Mouse (Mus musculus): ENCODE measurements at regions not wholly inside any gene's neighbourhood (a gene's known extent, or its start where the extent isn't known, plus 50 kb on each side); places are given as distances from the start of the nearest gene placed in this dataset.

GRCm38 (mm10) chr3:140184899-140185525 lies 979.5 kb downstream of the Stpg2 start:
- TF ChIP-seq BHLHE40 (IDR thresholded peaks at IDR 0.05; ENCODE audit: borderline replicate concordance, low read depth, low read length) = no peak
- no peak for TF ChIP-seq POLR2AphosphoS5 (IDR thresholded peaks at IDR 0.05; ENCODE audit: borderline replicate concordance, low read depth, low read length)
- TF ChIP-seq TCF12 (IDR thresholded peaks at IDR 0.05; ENCODE audit: low read depth, low read length) = no peak
- TF ChIP-seq MYB (IDR thresholded peaks at IDR 0.05; ENCODE audit: low read depth, low read length) = no peak
- H3K79me2 ChIP-seq (ENCODE audit: control insufficient read depth, insufficient read depth, low read length, poor library complexity) = no peaks in the 10 kb centered on the region
- no peak overlapping the region for H3K27ac ChIP-seq (ENCODE audit: control insufficient read depth, low read depth, low read length)
- H3K4me3 ChIP-seq (ENCODE audit: control insufficient read depth in 1 of 2, insufficient read depth in 1 of 2, low read depth in 2 of 2, low read length in 2 of 2) = no peak overlapping the region
- no peak overlapping the region for H3K9ac ChIP-seq (ENCODE audit: control insufficient read depth, low read depth, low read length, poor library complexity, severe bottlenecking)
- H3K9me3 ChIP-seq (replicated peaks; ENCODE audit: insufficient read depth, low read length) = no peaks in the 10 kb centered on the region
- H3K36me3 ChIP-seq (ENCODE audit: control insufficient read depth in 1 of 2, insufficient read depth in 2 of 2, low read length in 2 of 2) = no peaks in the 10 kb centered on the region
- H3K4me1 ChIP-seq (ENCODE audit: control insufficient read depth in 1 of 2, insufficient read depth in 2 of 2, low read length in 2 of 2) = no peaks in the 10 kb centered on the region
- DNase-seq (ENCODE audit: low read depth, low spot score) = no peak
- H3K27me3 ChIP-seq (ENCODE audit: control insufficient read depth in 1 of 2, insufficient read depth in 2 of 2, low read length in 2 of 2) = no peaks in the 10 kb centered on the region

- Histone ChIP-seq H3K9ac (ENCODE audit: control insufficient read depth, low read depth, low read length, poor library complexity, severe bottlenecking) (no peak overlapping the region), H3K27me3 (ENCODE audit: control insufficient read depth in 1 of 2, insufficient read depth in 2 of 2, low read length in 2 of 2) (no peaks in the 10 kb centered on the region), H3K9me3 (replicated peaks; ENCODE audit: insufficient read depth, low read length) (no peaks in the 10 kb centered on the region), H3K79me2 (ENCODE audit: control insufficient read depth, insufficient read depth, low read length, poor library complexity) (no peaks in the 10 kb centered on the region), H3K4me3 (ENCODE audit: control insufficient read depth in 1 of 2, insufficient read depth in 1 of 2, low read depth in 2 of 2, low read length in 2 of 2) (no peak overlapping the region), H3K4me1 (ENCODE audit: control insufficient read depth in 1 of 2, insufficient read depth in 2 of 2, low read length in 2 of 2) (no peaks in the 10 kb centered on the region), H3K36me3 (ENCODE audit: control insufficient read depth in 1 of 2, insufficient read depth in 2 of 2, low read length in 2 of 2) (no peaks in the 10 kb centered on the region), H3K27ac (ENCODE audit: control insufficient read depth, low read depth, low read length) (no peak overlapping the region)
- no peak for DNase-seq (ENCODE audit: low read depth, low spot score)
- TF ChIP-seq ZKSCAN1 (IDR thresholded peaks at IDR 0.05; ENCODE audit: low read depth, low read length) (no peak), POLR2AphosphoS5 (IDR thresholded peaks at IDR 0.05; ENCODE audit: borderline replicate concordance, low read depth, low read length) (no peak), MAZ (IDR thresholded peaks at IDR 0.05; ENCODE audit: low read depth, low read length) (no peak), MXI1 (IDR thresholded peaks at IDR 0.05; ENCODE audit: low read depth, low read length) (no peak), EP300 (IDR thresholded peaks at IDR 0.05; ENCODE audit: low read depth in 1 of 2, low read length in 2 of 2) (no peak), USF1 (IDR thresholded peaks at IDR 0.05; ENCODE audit: low read depth, low read length) (no peak), UBTF (IDR thresholded peaks at IDR 0.05; ENCODE audit: borderline replicate concordance, insufficient read depth, low read depth, low read length) (no peak), NELFE (IDR thresholded peaks at IDR 0.05; ENCODE audit: low read depth, low read length) (no peak), KAT2A (conservative IDR thresholded peaks at IDR 0.05; ENCODE audit: low read depth, low read length) (no peak), BHLHE40 (IDR thresholded peaks at IDR 0.05; ENCODE audit: borderline replicate concordance, low read depth, low read length) (no peak), TCF12 (IDR thresholded peaks at IDR 0.05; ENCODE audit: low read depth, low read length) (no peak), TAL1 (IDR thresholded peaks at IDR 0.05; ENCODE audit: low read length) (no peak), HCFC1 (IDR thresholded peaks at IDR 0.05; ENCODE audit: low read depth, low read length) (no peak), JUND (IDR thresholded peaks at IDR 0.05; ENCODE audit: low read depth, low read length) (no peak), MAFK (IDR thresholded peaks at IDR 0.05; ENCODE audit: borderline replicate concordance, low read depth, low read length) (no peak)
These were observed 1000.4 kb downstream of the Stpg2 start for GRCm38 (mm10) chr3:140205914-140206313.

Data from MEL (cell line).